In genomic region chr10:75129283-75129710, GRCm38 (mm10) we compare ENCODE assay signal across 9 mouse cellular contexts.
DNase-seq lines count a peak whose midpoint lies in the region; ATAC-seq lines count a peak whose summit lies in the region.
"Had no signal": no experiment of that assay in that cellular context is flagged by ENCODE, and none has a peak within 500 bp of the region (broad histone marks: within the 10 kb centered on the region; RNA-seq: fewer than 3 reads in every experiment).

No protein-coding gene starts in this region.

- no peak for ATAC-seq in kidney, embryonic 14.5 days (ENCODE audit: low FRiP score, low TSS enrichment)
- ATAC-seq in common myeloid progenitor, adult 5-6 weeks (replicated peaks; ENCODE audit: low read depth, poor library complexity, severe bottlenecking), result peak; percentile 76
- ATAC-seq in kidney, embryonic 16.5 days (ENCODE audit: low FRiP score, low TSS enrichment), result 0 out of 2 replicates have a peak, but pooled peaks have one; percentile 12

- DNase-seq in kidney, adult 11 months, result peak; percentile 70
- peak; percentile 81 for DNase-seq in Muller cell, postnatal 12 days (ENCODE audit: inconsistent ontology term)
- DNase-seq in naive thymus-derived CD4-positive, alpha-beta T cell, adult 2 months (ENCODE audit: low read depth), result peak; percentile 29
- no peak for DNase-seq in c-Kit-positive CD71-positive TER-119-positive erythroid progenitor cells, embryonic 14.5 days (ENCODE audit: low spot score)
- DNase-seq in frontal cortex, postnatal 25 days (ENCODE audit: low spot score in 2 of 2), result no peak

- peaks cover 38% of the 10 kb centered on the region for H3K36me3 ChIP-seq in kidney, embryonic 14.5 days (ENCODE audit: control insufficient read depth, insufficient read depth, low read length)
- H3K36me3 ChIP-seq in kidney, embryonic 16.5 days (ENCODE audit: insufficient read depth, low read length), result peaks cover 43% of the 10 kb centered on the region

- H3K27ac ChIP-seq in kidney, embryonic 14.5 days (ENCODE audit: low read depth, low read length), result no peak overlapping the region
- H3K27ac ChIP-seq in kidney, embryonic 16.5 days (ENCODE audit: low read length), result no peak overlapping the region
- H3K27ac ChIP-seq: kidney, postnatal 0 days had no signal

- H3K9me3 ChIP-seq in kidney, embryonic 14.5 days (ENCODE audit: control insufficient read depth, low read length), result no peaks in the 10 kb centered on the region
- peaks cover 4% of the 10 kb centered on the region; the same call in 1 of the 2 replicates for H3K9me3 ChIP-seq in kidney, embryonic 16.5 days (ENCODE audit: low read length)

- H3K27me3 ChIP-seq in kidney, embryonic 14.5 days (ENCODE audit: control insufficient read depth, insufficient read depth, low read length), result no peaks in the 10 kb centered on the region
- H3K27me3 ChIP-seq in kidney, embryonic 16.5 days (ENCODE audit: insufficient read depth, low read length), result no peaks in the 10 kb centered on the region

- no peak overlapping the region for H3K4me3 ChIP-seq in kidney, embryonic 14.5 days (ENCODE audit: low read length)
- H3K4me3 ChIP-seq in kidney, embryonic 16.5 days (ENCODE audit: low read length), result no peak overlapping the region

- H3K9ac ChIP-seq in kidney, embryonic 14.5 days (ENCODE audit: low read depth, low read length), result no peak overlapping the region
- no peak overlapping the region for H3K9ac ChIP-seq in kidney, embryonic 16.5 days (replicated peaks; ENCODE audit: low read length)

- no peak overlapping the region for H3K4me2 ChIP-seq in kidney, embryonic 14.5 days (replicated peaks; ENCODE audit: low read depth, low read length)
- no peak overlapping the region for H3K4me2 ChIP-seq in kidney, embryonic 16.5 days (replicated peaks; ENCODE audit: low read depth, low read length)

- WGBS in kidney, embryonic 14.5 days, result 86% methylated on average over 7 of the region's 7 CpGs
- WGBS in kidney, embryonic 16.5 days, result 80% methylated on average over 7 of the region's 7 CpGs

- H3K4me1 ChIP-seq in kidney, embryonic 14.5 days (ENCODE audit: control insufficient read depth, insufficient read depth, low read length), result no peaks in the 10 kb centered on the region
- no peaks in the 10 kb centered on the region for H3K4me1 ChIP-seq in kidney, embryonic 16.5 days (ENCODE audit: insufficient read depth, low read length)

Comparison
In these comparisons a context has a peak if more than half of its experiments do, and no peak if none do; other contexts are left out.
1. DNase-seq: peak in kidney, adult 11 months (single experiment), Muller cell, postnatal 12 days (single experiment) and naive thymus-derived CD4-positive, alpha-beta T cell, adult 2 months (single experiment); none in c-Kit-positive CD71-positive TER-119-positive erythroid progenitor cells, embryonic 14.5 days (single experiment) and frontal cortex, postnatal 25 days (0 of 2).